Mouse (Mus musculus) thymus, postnatal 25 days (tissue): ENCODE results near the gene Gm12800.
"Not testable (repeated sequence)": the region's sequence is repeated elsewhere in the genome, so short reads cannot be mapped to it uniquely, and the experiment has no call there.

Source experiments
- DNase-seq: peaks from one replicate; pipeline ENCODE4 v3.0.0; 2022

Gm12800 gene

DNA sequence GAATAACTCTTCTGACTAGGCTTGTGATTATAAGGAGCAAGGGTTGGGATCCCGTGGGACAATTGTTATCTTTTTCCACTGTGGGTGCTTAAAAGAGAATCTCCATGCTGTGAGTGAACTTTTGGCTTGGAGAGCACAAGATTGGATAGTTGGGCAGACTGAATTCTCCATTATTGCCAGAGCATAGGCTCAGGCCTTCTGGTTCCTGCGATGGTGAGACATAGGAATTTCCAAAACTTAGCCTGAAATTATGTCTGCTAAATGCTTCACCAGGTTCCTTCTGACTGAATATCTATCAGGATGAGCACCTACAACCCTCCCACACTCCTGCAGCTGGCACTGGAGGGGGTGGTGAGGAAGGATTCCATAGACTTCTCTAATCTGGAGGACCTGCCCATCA is at the start of gene Gm12800:
Gm12800 (plus strand) TSS at position 301 of the 400 bp plus-strand sequence.
- DNase-seq, result not testable (repeated sequence)

DNA sequence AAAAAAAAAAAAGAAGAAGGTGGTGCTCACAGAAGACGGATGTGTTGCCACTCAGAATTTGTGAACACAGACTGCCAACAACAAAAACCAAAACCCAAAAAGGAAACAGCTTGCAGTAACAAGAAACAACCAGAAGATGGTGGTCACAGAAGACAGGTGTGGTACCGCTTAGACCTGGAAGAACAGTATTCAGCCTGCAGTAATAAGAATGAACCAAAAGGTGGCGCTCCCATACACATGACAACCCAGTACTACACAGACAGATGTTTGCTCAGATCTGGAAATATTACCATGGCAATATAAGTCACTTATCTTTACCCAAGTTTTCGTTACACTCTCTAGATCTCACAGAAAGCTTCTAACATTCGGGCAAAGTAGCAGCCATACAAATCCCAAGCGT is 48.0 kb upstream of the Gm12800 start:
- no peak for DNase-seq

DNA sequence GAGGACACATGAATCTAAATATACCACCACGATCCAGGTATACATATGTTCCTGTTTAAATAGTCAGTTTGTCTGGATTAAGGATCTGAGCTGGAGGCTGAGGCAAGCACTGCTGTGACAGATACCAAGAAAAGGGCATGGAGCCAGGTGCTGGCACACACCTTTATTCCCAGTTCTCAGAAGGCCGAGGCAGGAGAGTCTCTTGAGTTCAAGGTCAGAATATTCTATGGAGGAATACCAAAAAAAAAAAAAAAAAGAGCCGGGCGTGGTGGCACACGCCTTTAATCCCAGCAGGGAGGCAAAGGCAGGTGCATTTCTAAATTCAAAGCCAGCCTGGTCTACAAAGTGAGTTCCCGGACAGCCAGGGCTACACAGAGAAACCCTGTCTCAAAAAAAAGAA is 46.6 kb upstream of the Gm12800 start:
- DNase-seq, result no peak

DNA sequence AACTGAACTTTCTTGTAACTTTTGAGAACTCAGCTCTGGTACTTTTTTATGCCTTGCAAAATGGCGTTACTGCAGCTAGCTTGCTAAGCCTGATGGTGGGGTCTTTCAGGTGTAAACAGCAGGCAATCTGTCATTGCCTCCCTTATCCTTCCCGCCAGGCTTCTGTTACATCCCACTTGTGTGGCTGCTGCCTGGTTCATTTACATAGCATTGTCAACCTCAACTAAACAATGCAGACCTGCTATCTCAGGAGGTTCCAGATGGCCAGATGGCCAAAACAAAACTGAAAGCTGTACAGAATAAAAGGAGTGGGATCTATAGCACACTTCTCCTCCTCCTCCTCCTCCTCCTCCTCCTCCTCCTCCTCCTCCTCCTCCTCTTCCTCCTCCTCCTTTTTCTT is 36.9 kb upstream of the Gm12800 start:
- DNase-seq, result not testable (repeated sequence)

DNA sequence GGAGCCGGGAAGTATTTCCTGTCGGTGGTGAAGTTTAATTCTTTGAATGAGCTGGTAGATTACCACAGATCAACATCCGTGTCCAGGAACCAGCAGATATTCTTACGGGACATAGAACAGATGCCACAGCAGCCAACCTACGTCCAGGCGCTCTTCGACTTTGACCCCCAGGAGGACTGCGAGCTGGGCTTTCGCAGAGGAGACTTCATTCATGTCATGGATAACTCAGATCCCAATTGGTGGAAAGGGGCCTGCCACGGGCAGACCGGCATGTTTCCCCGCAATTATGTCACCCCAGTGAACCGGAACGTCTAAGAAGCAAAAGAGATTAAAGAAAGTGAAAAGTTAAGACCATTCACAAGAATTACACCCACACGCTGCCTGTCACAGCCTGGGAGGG is 33.2 kb upstream of the Gm12800 start:
- not testable (repeated sequence) for DNase-seq

DNA sequence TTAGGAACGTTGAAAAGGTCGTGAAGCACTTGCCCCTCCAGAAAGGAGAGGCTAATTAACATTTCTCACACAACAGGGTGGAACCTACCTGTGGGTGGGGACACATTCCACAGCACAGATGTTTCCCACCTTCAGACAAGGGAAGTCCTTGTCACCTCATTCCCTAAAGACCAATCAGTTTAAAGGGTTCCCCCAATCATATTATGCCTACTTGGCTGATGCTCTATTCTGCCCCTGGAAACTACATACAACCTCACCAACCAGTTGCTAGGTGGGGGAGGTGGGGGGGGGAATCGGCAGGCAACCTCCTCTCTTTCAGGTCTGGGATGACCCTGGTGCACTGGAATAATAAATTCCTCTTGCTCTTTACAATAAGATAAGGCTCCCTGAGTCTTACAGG is 25.3 kb upstream of the Gm12800 start:
- no peak for DNase-seq

DNA sequence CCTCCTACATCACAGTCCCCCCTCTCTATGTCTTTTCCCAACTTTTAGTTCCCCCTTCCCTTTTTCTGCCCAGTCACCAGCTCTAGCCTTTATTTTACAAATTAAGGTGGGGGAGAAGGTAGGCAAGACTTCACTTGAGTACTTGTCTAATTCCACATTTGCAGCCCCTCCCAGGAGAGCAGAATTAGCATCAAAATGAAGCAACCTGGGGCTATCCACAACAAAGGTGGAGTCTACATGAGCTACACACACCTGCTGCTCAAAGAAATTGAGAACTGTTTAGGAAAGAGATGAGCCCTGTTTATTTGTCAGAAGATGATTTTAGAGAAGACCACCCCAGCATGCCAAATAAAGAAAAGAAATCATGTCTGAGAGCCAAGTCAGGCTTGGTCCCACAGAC is 19.5 kb upstream of the Gm12800 start:
- no peak for DNase-seq

DNA sequence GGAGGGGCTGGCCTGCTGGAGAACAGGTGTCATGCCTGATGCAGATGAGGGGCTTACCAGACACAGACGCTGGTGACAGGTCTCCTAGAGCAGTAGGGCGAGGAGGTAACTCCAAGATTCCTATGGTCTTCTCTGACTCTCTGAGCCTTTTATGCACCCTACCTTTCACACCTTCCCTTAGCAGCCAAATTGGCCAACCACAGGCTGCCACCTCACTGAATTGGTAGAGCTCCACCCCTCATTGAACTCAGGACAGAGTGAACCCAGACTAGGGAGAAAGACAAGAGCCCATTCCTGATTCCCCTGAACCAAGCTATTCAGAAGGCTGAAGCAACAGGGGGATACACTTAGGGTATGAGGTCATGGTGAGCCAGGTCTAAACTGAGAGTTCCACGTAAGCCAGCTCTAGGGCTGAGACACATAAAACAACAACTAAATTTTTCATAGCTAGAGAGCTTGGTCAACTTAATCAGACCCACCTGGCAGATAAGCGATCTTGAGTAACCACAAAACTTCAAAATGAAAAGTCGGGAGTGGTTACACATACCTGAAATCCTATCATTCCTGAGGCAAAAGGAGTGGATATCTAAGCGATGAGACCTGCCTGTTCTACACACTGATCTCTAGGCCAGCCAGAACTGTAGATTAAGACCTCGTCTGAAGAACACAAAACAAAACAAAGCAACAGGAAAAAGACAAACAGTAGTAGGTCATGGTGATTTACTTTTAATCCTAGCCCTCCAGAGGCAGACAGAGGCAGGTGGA is 15.1 kb upstream of the Gm12800 start, which contains the start of gene C130073F10Rik:
C130073F10Rik (minus strand) TSS at position 134 of the 765 bp plus-strand sequence.
- DNase-seq, result no peak

DNA sequence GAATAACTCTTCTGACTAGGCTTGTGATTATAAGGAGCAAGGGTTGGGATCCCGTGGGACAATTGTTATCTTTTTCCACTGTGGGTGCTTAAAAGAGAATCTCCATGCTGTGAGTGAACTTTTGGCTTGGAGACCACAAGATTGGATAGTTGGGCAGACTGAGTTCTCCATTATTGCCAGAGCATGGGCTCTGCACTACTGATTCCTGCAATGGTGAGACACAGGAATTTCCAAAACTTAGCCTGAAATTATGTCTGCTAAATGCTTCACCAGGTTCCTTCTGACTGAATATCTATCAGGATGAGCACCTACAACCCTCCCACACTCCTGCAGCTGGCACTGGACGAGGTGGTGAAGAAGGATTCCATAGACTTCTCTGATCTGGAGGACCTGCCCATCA is 31.2 kb downstream of the Gm12800 start, which contains the start of gene Gm12794:
Gm12794 (plus strand) TSS at position 301 of the 400 bp plus-strand sequence.
- not testable (repeated sequence) for DNase-seq
